Mouse (Mus musculus) right cerebral cortex, postnatal 4 days (tissue): ENCODE results near the gene Six3.

ENCODE experiments used
- DNase-seq: peaks from one replicate; pipeline ENCODE4 v3.0.0-alpha.2; 2022

Gene Six3

DNA sequence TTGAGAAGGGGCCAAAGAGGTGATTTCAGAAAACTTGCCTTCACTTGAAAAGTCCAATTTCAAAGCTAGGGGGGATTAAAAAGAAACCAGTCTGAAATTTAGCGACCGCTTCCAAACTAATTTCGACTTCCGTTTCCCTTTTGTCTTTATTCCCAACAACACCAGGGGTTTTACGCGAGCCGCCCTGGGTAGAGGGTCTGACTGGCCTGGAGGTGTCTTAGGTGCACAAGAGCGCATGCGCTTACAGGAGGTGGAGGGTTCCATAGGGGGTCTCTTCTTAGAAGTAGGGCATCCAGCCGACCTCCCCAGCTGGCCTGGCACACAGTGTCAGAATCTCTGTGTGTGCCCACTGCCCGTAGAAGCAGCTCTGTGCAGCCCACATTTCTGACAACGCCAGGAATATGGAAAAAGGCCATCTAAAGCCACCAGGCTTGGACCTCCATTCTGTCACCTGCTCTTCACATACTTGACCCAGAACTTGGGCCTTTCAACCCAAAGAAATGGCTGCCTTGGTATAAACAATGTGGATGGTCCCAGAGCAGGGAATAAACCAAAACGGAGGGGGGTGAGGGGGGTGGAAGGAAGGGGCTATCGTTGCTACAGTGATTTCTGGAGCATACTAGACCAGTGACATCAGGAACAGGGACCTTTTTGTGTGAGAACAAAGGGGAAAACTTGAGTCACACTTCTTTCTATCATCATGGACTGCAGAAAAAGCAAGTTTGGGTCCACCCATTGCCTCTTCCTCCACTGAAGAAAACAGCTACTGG is 12.9 kb downstream of the Six3 start:
- DNase-seq, result no peak

DNA sequence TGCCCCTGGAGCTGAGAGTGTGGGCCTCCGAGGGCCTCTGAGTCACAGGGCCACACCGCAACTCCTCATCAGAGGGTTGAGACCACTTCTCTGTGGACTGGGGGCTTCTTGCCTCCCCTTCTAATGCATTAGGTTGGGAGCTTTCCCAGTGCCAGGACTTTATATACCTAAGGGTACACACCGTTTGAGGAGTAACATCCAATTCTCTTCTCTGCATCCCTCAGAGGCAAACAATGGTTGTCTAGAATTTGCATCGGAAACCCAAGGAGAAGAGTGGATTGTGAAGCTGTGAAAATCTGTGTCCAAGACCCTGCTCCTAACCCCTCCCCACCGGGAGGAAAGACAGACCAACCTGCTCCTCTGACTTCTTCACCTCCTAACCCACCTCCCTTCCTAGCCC is 14.3 kb downstream of the Six3 start:
- no peak for DNase-seq

- DNase-seq, result no peak
Measured at GRCm38 (mm10) chr17:85628811-85629210, 15.4 kb downstream of the Six3 start.

DNA sequence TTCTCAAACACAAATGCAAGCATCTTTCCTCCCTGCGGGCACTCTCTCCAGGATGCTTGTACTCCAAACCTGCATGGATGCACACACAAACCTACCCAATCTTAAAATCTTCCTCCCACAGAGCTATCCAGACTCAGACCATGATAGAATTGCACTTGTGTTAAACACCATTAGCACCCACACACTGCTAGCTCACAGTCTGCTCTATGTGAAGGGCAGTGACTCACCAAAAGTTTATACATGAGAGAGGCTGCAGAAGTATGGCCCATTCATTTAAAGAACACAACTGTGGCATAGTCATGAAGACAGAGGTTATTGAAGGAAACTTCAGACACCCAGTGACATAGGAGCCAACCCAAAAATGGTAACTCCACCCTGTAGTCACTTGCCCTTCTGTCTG is 16.0 kb downstream of the Six3 start:
- DNase-seq, result no peak

DNA sequence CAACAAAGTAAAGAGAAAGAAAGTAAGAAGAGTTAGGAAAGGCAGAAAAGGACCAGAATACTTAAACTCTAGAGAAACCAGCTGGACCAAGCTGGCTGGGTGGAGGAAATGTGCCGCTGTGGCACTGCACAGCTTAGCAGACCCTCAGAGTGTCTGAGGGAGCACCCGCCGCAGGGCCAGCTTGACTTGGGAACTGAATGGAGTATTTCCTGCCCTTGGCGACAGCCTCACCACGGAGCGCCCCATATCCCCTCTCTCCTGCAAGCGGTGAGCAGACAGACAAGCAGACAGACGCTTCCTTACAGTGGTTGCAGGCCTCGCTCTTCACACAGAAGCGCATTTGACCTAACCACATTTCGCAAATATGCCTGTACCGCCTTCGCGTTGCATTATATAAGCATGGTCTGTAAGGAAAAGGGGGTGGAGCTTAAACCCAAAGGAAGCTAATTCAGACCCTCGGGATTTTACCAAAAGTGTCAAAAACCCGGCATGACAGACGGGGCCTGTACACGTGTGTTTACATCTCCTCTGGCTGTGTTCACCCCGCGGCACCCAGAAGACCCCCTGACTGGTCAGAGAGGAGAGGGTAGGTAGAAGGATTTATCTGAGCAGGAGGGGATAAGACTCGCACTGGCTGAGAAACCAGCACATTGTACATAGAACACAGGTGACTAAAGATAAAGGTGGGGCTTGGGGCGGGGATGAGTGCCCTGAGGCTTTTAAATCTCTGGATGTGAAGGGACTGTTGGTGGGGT is 17.1 kb downstream of the Six3 start:
- no peak for DNase-seq

- no peak for DNase-seq
Measured at GRCm38 (mm10) chr17:85631106-85631505, 17.7 kb downstream of the Six3 start.

DNA sequence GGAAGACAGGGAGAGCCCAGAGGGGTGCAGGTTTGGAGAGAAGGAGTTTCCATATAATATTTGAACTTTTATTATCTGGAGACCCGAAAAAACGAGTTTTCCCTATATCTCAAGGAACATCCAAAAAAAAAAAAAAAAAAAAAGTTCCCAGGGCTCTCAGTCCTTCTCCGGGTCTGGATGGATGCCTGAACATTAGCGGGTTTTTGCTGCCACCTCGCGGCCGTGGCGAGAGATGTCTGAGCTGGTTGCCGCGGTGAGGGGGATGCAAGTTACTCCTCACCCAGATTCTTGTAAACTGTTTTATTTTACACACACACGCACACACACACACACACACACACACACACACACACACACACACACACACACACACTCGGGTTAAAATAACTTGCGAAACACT is 20.2 kb downstream of the Six3 start:
- DNase-seq, result peak; percentile 93

DNA sequence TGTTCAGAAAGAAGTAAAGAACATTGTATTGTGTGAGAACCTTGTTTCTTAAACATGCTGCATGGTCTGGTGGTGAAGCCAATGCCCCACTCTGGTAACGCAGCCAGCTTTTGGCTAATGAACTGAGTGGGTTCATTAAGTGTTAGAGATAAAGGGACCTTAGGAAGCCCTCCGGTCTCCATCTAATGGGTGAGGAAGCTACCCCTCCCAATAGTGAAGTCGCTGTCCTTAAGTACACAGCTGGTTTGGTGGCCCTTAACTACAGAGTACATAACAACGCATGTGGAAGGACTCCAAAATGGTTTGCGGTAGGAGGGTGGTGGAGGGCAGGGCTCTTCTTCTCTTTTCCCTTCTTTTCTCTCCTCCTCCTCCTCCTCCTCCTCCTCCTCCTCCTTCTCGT is 24.5 kb downstream of the Six3 start:
- DNase-seq, result no peak

- no peak for DNase-seq
Measured at GRCm38 (mm10) chr17:85645312-85645711, 31.9 kb downstream of the Six3 start.

GRCm38 (mm10) chr17:85645718-85646665 is 32.6 kb downstream of the Six3 start:
- DNase-seq, result peak; percentile 66

GRCm38 (mm10) chr17:85660016-85660415 is 46.6 kb downstream of the Six3 start:
- no peak for DNase-seq

- DNase-seq, result no peak
Measured at GRCm38 (mm10) chr17:85661521-85661920, 48.1 kb downstream of the Six3 start.

DNA sequence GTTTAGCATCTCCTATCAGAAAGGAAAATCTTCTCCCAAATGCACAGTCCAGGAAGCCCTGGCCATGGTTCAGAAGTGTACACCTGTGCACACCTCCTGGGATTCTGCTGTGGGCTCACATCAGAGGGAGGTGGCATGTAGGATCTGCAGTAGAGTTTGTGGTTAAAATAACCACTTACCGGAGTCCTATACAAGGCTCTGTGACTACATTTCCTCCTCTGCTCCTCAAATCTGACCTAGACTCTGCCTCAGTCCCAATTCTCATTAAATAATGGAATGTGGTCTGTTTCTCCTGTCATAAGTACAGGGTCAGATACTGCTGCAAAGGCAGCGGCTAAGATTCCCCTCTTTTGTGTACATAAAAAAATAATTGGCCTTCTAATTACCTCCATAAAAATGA is 50.8 kb downstream of the Six3 start:
- DNase-seq, result no peak

- peak; percentile 74 for DNase-seq
Measured at GRCm38 (mm10) chr17:85664618-85665320, 51.4 kb downstream of the Six3 start.
